Mouse (Mus musculus): Measurements from ENCODE around the gene Mmachc.
"Not testable (repeated sequence)": the region's sequence is repeated elsewhere in the genome, so short reads cannot be mapped to it uniquely, and the experiment has no call there.

Mmachc gene

GRCm38 (mm10) chr4:116692146-116692545 is 16.1 kb downstream of the Mmachc start:
- DNase-seq (ENCODE audit: low spot score in 2 of 2): no peak

- DNase-seq (ENCODE audit: low spot score in 2 of 2): no peak
Observed at GRCm38 (mm10) chr4:116689309-116689876, 18.8 kb downstream of the Mmachc start.

- DNase-seq (ENCODE audit: low spot score in 2 of 2): no peak
Observed at GRCm38 (mm10) chr4:116687041-116687440, 21.2 kb downstream of the Mmachc start.

GRCm38 (mm10) chr4:116685402-116686061 is 22.7 kb downstream of the Mmachc start, which contains the start of gene Prdx1:
Gene Prdx1, plus strand, starts transcription at chr4:116685544.
- peak; percentile 91 to 97 for DNase-seq (ENCODE audit: low spot score in 2 of 2)

GRCm38 (mm10) chr4:116684665-116685064 is 23.5 kb downstream of the Mmachc start:
- no peak for DNase-seq (ENCODE audit: low spot score in 2 of 2)

- DNase-seq (ENCODE audit: low spot score in 2 of 2): no peak
Observed at GRCm38 (mm10) chr4:116683957-116684356, 24.2 kb downstream of the Mmachc start.

GRCm38 (mm10) chr4:116680521-116680920 is 27.7 kb downstream of the Mmachc start:
- DNase-seq (ENCODE audit: low spot score in 2 of 2): not testable (repeated sequence)

GRCm38 (mm10) chr4:116679141-116679540 is 29.1 kb downstream of the Mmachc start:
- DNase-seq (ENCODE audit: low spot score in 2 of 2): no peak

- DNase-seq (ENCODE audit: low spot score in 2 of 2): no peak
Observed at GRCm38 (mm10) chr4:116677808-116678207, 30.4 kb downstream of the Mmachc start.

- no peak for DNase-seq (ENCODE audit: low spot score in 2 of 2)
Observed at GRCm38 (mm10) chr4:116676027-116676426, 32.2 kb downstream of the Mmachc start.

GRCm38 (mm10) chr4:116674761-116675160 is 33.4 kb downstream of the Mmachc start:
- DNase-seq (ENCODE audit: low spot score in 2 of 2): not testable (repeated sequence)

GRCm38 (mm10) chr4:116672785-116673184 is 35.4 kb downstream of the Mmachc start:
- DNase-seq (ENCODE audit: low spot score in 2 of 2): peak; percentile 47 to 68

GRCm38 (mm10) chr4:116669291-116669690 is 38.9 kb downstream of the Mmachc start:
- DNase-seq (ENCODE audit: low spot score in 2 of 2): no peak

GRCm38 (mm10) chr4:116668145-116668544 is 40.1 kb downstream of the Mmachc start:
- no peak for DNase-seq (ENCODE audit: low spot score in 2 of 2)

GRCm38 (mm10) chr4:116666625-116667024 is 41.6 kb downstream of the Mmachc start:
- no peak for DNase-seq (ENCODE audit: low spot score in 2 of 2)

- no peak for DNase-seq (ENCODE audit: low spot score in 2 of 2)
Observed at GRCm38 (mm10) chr4:116661998-116662397, 46.2 kb downstream of the Mmachc start.

- DNase-seq (ENCODE audit: low spot score in 2 of 2): no peak
Observed at GRCm38 (mm10) chr4:116660829-116661228, 47.4 kb downstream of the Mmachc start.

GRCm38 (mm10) chr4:116659916-116660315 is 48.3 kb downstream of the Mmachc start:
- DNase-seq (ENCODE audit: low spot score in 2 of 2): not testable (repeated sequence)

GRCm38 (mm10) chr4:116659474-116659873 is 48.7 kb downstream of the Mmachc start:
- DNase-seq (ENCODE audit: low spot score in 2 of 2): no peak

- DNase-seq (ENCODE audit: low spot score in 2 of 2): no peak
Observed at GRCm38 (mm10) chr4:116657971-116658370, 50.2 kb downstream of the Mmachc start.

GRCm38 (mm10) chr4:116655658-116656057 is 52.5 kb downstream of the Mmachc start:
- DNase-seq (ENCODE audit: low spot score in 2 of 2): no peak

GRCm38 (mm10) chr4:116655100-116655499 is 53.1 kb downstream of the Mmachc start:
- no peak for DNase-seq (ENCODE audit: low spot score in 2 of 2)

- DNase-seq (ENCODE audit: low spot score in 2 of 2): no peak
Observed at GRCm38 (mm10) chr4:116653228-116653627, 55.0 kb downstream of the Mmachc start.
